Comparison of ENCODE assay signal across 19 mouse cellular contexts in genomic region chr13:110688796-110689195, GRCm38 (mm10).
"Had no signal": no experiment of that assay in that cellular context is flagged by ENCODE, and none has a peak within 500 bp of the region (broad histone marks: within the 10 kb centered on the region; RNA-seq: fewer than 3 reads in every experiment).

No protein-coding gene starts in this region.

- DNase-seq: kidney, adult 11 months; kidney, adult 8-10 months; kidney, postnatal 10 days; kidney, postnatal 36 days; layer of hippocampus, postnatal 36 days; liver; lung, adult 18-20 months; lung, postnatal 10 days; lung, postnatal 36 days; thymus, adult 18-20 months; thymus, postnatal 36 days had no signal

- H3K4me1 ChIP-seq: limb, embryonic 10.5 days; liver, embryonic 12.5 days; liver, embryonic 15.5 days had no signal

- H3K4me2 ChIP-seq: kidney, embryonic 15.5 days; limb, embryonic 13.5 days; liver, embryonic 12.5 days; liver, embryonic 15.5 days; lung, embryonic 15.5 days; midbrain, embryonic 12.5 days had no signal

- H3K9ac ChIP-seq: kidney, embryonic 15.5 days; limb, embryonic 13.5 days; liver, embryonic 12.5 days; liver, embryonic 15.5 days; lung, embryonic 15.5 days; midbrain, embryonic 12.5 days had no signal

- H3K27me3 ChIP-seq: kidney, embryonic 15.5 days; limb, embryonic 13.5 days; liver, embryonic 12.5 days; liver, embryonic 15.5 days; lung, embryonic 15.5 days; megakaryocyte, embryonic 14.5 days had no signal

- H3K4me3 ChIP-seq: kidney, embryonic 15.5 days; limb, embryonic 10.5 days; limb, embryonic 13.5 days; liver, embryonic 12.5 days; liver, embryonic 15.5 days; lung, embryonic 15.5 days; megakaryocyte, embryonic 14.5 days; midbrain, embryonic 12.5 days had no signal

- H3K36me3 ChIP-seq: kidney, embryonic 15.5 days; limb, embryonic 10.5 days; limb, embryonic 13.5 days; liver, embryonic 12.5 days; liver, embryonic 15.5 days; lung, embryonic 15.5 days; midbrain, embryonic 12.5 days had no signal

- ATAC-seq: liver, embryonic 12.5 days had no signal

- H3K9me3 ChIP-seq: kidney, embryonic 15.5 days; limb, embryonic 10.5 days; limb, embryonic 13.5 days; liver, embryonic 12.5 days; liver, embryonic 15.5 days; lung, embryonic 15.5 days; megakaryocyte, embryonic 14.5 days; midbrain, embryonic 12.5 days had no signal

- H3K27ac ChIP-seq: kidney, embryonic 15.5 days; limb, embryonic 10.5 days; limb, embryonic 13.5 days; liver, embryonic 12.5 days; liver, embryonic 15.5 days; lung, embryonic 15.5 days; midbrain, embryonic 12.5 days had no signal
